Mouse (Mus musculus): ENCODE results near the gene Slc22a18. TPM values are rescaled to one million over a fixed set of nuclear protein-coding genes. Genes with fewer than 3 reads are reported as not detected.
A peak's percentile ranks its signal among the peaks of the same experiment; 100 is the strongest.

The Slc22a18 gene
- polyA plus RNA-seq, 1 experiment from 2014 or later = 0.27 TPM

GRCm38 (mm10) chr7:143445651-143446460 is 27.7 kb upstream of the Slc22a18 start:
- H3K27me3 ChIP-seq = peaks cover 84% of the 10 kb centered on the region
- H3K4me1 ChIP-seq = peaks cover 46% of the 10 kb centered on the region

GRCm38 (mm10) chr7:143447130-143447529 is 26.4 kb upstream of the Slc22a18 start:
- H3K4me3 ChIP-seq (replicated peaks) = no peak overlapping the region
- 82% methylated on average over 2 of the region's 2 CpGs for WGBS
- no peaks in the 10 kb centered on the region for H3K9me3 ChIP-seq
- H3K27ac ChIP-seq = no peak overlapping the region
- H3K36me3 ChIP-seq (replicated peaks) = no peaks in the 10 kb centered on the region
- ATAC-seq (ENCODE audit: low FRiP score) = no peak
- no peak overlapping the region for H3K9ac ChIP-seq
- peaks cover 46% of the 10 kb centered on the region for H3K4me1 ChIP-seq
- H3K27me3 ChIP-seq = peaks cover 79% of the 10 kb centered on the region
- no peak overlapping the region for H3K4me2 ChIP-seq

More at GRCm38 (mm10) chr7:143445651-143446460, 27.7 kb upstream of the Slc22a18 start:
- H3K36me3 ChIP-seq (replicated peaks) = no peaks in the 10 kb centered on the region
- peak; percentile 69 for ATAC-seq (ENCODE audit: low FRiP score)
- WGBS = 4% methylated on average over 48 of the region's 53 CpGs
- H3K27ac ChIP-seq = peak overlapping the region; percentile 88
- H3K9ac ChIP-seq = peak overlapping the region; percentile 58
- peak overlapping the region; percentile 58 for H3K4me2 ChIP-seq
- H3K4me3 ChIP-seq (replicated peaks) = peak overlapping the region; percentile 36
- H3K9me3 ChIP-seq = no peaks in the 10 kb centered on the region

- H3K27me3 ChIP-seq = peaks cover 83% of the 10 kb centered on the region
- H3K9me3 ChIP-seq = peaks cover 26% of the 10 kb centered on the region
- peaks cover 18% of the 10 kb centered on the region for H3K4me1 ChIP-seq
- ATAC-seq (ENCODE audit: low FRiP score) = no peak
- H3K4me2 ChIP-seq = peak overlapping the region; percentile 56
- peak overlapping the region; percentile 70 for H3K9ac ChIP-seq
- WGBS = 15% methylated on average over 38 of the region's 38 CpGs
- H3K4me3 ChIP-seq (replicated peaks) = peak overlapping the region; percentile 55
- H3K27ac ChIP-seq = peak overlapping the region; percentile 70; the same call in 1 of the 2 replicates
- no peaks in the 10 kb centered on the region for H3K36me3 ChIP-seq (replicated peaks)
These were observed 14.6 kb upstream of the Slc22a18 start for GRCm38 (mm10) chr7:143458963-143459331.

GRCm38 (mm10) chr7:143459332-143460211 is 14.0 kb upstream of the Slc22a18 start:
- H3K27me3 ChIP-seq = peaks cover 85% of the 10 kb centered on the region
- no peaks in the 10 kb centered on the region for H3K36me3 ChIP-seq (replicated peaks)
- peak overlapping the region; percentile 70 for H3K9ac ChIP-seq
- no peak for ATAC-seq (ENCODE audit: low FRiP score)
- H3K4me1 ChIP-seq = peaks cover 21% of the 10 kb centered on the region
- 39% methylated on average over 94 of the region's 100 CpGs for WGBS
- H3K9me3 ChIP-seq = peaks cover 26% of the 10 kb centered on the region
- peak overlapping the region; percentile 56 for H3K4me2 ChIP-seq
- H3K4me3 ChIP-seq (replicated peaks) = peak overlapping the region; percentile 55
- peak overlapping the region; percentile 70 for H3K27ac ChIP-seq

DNA sequence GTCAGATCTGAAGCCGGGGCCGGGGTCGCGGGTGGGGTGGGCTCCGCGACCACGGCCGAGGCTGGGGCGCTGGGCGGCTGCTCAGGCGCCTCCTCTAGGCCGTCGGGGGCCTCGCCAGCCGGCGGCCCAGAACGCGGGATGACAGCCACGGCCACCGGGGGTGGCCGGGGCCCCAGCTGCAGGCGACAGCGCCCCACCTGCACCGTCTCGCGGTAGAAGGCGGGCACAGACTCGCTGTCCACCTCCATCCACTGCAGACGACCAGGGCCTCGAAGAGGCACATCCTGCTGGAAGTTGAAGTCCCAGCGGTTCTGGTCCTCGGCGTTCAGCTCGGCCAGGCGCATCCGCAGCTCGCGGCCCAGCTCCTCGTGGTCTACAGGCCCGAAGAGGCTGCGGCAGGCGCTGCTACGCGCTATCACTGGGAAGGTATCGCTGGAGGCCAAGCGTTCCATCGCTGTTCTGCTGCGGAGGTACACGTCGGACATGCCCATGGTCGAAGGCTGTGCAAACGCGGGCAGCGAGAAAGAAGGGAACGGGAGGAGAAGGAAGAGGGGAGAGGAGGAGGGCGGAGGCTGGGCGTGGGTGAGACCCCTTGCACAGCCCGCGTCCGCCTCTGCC is 13.2 kb upstream of the Slc22a18 start:
- Histone ChIP-seq H3K4me2 (peak overlapping the region; percentile 56), H3K4me3 (replicated peaks) (peak overlapping the region; percentile 55), H3K9ac (peak overlapping the region; percentile 70), H3K9me3 (peaks cover 26% of the 10 kb centered on the region), H3K27ac (peak overlapping the region; percentile 70), H3K27me3 (peaks cover 87% of the 10 kb centered on the region), H3K36me3 (replicated peaks) (no peaks in the 10 kb centered on the region), H3K4me1 (peaks cover 29% of the 10 kb centered on the region)
- 45% methylated on average over 59 of the region's 60 CpGs for WGBS
- no peak; the same call in 1 of the 2 replicates for ATAC-seq (ENCODE audit: low FRiP score)

DNA sequence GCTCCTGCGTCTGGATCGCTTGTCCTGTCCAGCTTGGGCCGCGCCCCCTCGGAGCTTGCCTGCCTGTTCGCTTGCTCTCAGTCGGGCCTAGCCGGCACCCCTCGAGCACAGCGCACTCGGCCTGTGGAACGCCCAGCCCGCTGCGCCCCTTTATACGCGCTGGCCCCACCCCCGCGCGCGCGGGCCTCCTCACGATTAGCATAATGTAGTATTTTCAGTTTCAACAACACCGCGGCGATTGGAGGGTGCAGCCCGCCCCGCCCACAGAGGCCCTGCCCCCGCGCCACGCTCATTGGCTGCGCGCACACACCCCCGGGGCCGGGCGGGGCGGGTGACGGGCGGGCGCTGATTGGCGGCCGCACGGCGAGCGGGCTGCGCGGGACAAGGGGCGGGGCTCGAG is 12.7 kb upstream of the Slc22a18 start, which contains the start of gene Cdkn1c:
Cdkn1c (minus strand) TSS at position 177 of the 400 bp plus-strand sequence.
- ATAC-seq (ENCODE audit: low FRiP score) = peak; percentile 88
- Histone ChIP-seq H3K36me3 (replicated peaks) (no peaks in the 10 kb centered on the region), H3K27ac (peak within 1 kb of the TSS; percentile 70), H3K9me3 (peaks cover 26% of the 10 kb centered on the region), H3K4me3 (replicated peaks) (peak within 1 kb of the TSS; percentile 55), H3K9ac (peak within 1 kb of the TSS; percentile 70), H3K4me2 (peak within 1 kb of the TSS; percentile 56), H3K4me1 (peaks cover 30% of the 10 kb centered on the region), H3K27me3 (peaks cover 88% of the 10 kb centered on the region)
- 30% methylated on average over 48 of the region's 48 CpGs for whole genome bisulfite sequencing

DNA sequence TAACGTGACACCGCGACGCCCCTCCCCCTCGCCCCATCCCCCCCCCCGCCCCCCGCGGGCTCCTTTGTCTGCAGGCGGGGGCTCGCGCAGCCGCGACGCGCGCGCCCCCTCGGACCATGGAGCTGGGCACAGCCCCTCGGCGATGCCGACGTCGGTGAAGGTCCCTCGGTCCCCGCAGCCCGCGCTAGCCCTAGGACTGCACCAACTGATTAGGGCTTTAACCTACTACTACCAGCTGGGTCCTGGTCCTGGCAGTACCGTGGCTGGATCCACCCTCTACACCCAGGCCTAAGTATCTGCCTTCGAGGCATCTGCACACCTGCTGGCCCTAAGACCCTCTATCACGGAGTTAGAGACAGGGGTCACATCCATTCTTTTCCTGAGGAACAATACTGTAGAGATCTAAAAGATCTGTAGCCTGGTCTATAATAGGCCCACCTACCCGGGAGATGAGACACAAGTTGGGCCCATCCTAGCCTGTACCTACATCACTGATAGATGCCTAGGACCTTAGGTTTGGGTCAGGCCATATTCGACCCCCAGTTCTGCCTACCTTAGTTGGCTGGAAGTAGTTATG is 12.2 kb upstream of the Slc22a18 start:
- Histone ChIP-seq H3K36me3 (replicated peaks) (no peaks in the 10 kb centered on the region), H3K4me2 (peak overlapping the region; percentile 42), H3K27ac (peak overlapping the region; percentile 54; the same call in 1 of the 2 replicates), H3K9ac (no peak overlapping the region), H3K4me1 (peaks cover 34% of the 10 kb centered on the region), H3K9me3 (peaks cover 26% of the 10 kb centered on the region), H3K4me3 (replicated peaks) (peak overlapping the region; percentile 24), H3K27me3 (peaks cover 88% of the 10 kb centered on the region)
- WGBS = 39% methylated on average over 19 of the region's 32 CpGs
- peak; percentile 68 for ATAC-seq (ENCODE audit: low FRiP score)

DNA sequence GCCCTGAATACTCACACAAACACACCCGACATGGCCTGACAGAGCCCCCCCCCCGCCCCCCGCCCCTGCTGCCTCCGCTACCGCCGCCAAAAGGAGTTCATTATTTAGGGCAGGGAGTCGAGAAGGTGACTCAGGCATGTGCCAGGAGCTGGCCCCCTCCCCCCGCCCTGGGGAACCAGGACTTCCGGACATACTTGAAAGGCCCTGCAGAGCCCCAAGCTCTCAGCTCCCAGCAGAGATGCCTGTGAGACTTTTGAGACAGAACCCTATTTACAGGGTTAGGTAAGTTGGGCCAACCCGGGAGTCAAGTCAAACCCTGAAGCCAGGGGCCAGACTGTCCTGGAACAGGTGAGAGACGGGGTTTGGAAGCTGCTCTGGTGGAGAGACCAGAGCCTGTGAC is 11.6 kb upstream of the Slc22a18 start:
- Histone ChIP-seq H3K4me3 (replicated peaks) (no peak overlapping the region), H3K27me3 (peaks cover 83% of the 10 kb centered on the region), H3K4me1 (peaks cover 39% of the 10 kb centered on the region), H3K36me3 (replicated peaks) (no peaks in the 10 kb centered on the region), H3K4me2 (no peak overlapping the region), H3K9ac (no peak overlapping the region), H3K27ac (no peak overlapping the region), H3K9me3 (peaks cover 26% of the 10 kb centered on the region)
- no peak for ATAC-seq (ENCODE audit: low FRiP score)
- WGBS = 40% methylated on average over 11 of the region's 11 CpGs

GRCm38 (mm10) chr7:143462516-143462915 is 11.0 kb upstream of the Slc22a18 start:
- peaks cover 80% of the 10 kb centered on the region for H3K27me3 ChIP-seq
- H3K4me1 ChIP-seq = peaks cover 45% of the 10 kb centered on the region
- no peak overlapping the region for H3K4me3 ChIP-seq (replicated peaks)
- no peak for ATAC-seq (ENCODE audit: low FRiP score)
- H3K4me2 ChIP-seq = no peak overlapping the region
- peaks cover 26% of the 10 kb centered on the region for H3K9me3 ChIP-seq
- 81% methylated on average over 5 of the region's 5 CpGs for WGBS
- no peak overlapping the region for H3K9ac ChIP-seq
- no peaks in the 10 kb centered on the region for H3K36me3 ChIP-seq (replicated peaks)
- no peak overlapping the region for H3K27ac ChIP-seq

DNA sequence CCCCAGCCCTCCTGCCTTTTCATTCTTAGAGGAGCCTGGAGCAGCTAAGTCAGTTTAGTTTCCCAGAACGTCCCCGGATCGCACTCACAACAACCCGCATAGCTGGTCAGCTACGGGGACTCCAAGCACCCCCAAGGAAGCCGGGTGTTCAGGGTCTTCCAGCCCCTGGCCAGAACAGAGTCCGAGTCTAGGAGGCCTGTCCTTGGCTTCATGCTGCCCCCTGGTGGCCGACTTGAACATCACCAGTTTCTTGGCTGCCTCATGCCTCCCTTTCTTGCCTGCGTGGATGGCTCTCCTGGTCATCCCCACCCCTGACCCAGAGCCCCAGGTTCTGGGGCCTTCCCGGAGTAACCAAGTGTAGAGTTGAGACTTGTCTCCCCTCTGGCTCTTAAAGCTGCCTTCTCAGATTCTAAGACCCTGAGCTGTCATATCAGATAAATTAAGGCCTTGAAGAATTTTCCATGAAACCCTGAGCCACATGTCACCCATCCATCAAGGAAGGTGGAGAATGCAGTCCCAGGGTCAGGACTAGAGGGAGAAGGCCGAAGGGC is 9.6 kb upstream of the Slc22a18 start:
- Histone ChIP-seq H3K9ac (no peak overlapping the region), H3K4me1 (peaks cover 54% of the 10 kb centered on the region), H3K27me3 (peaks cover 78% of the 10 kb centered on the region), H3K4me2 (no peak overlapping the region), H3K27ac (no peak overlapping the region), H3K36me3 (replicated peaks) (no peaks in the 10 kb centered on the region), H3K4me3 (replicated peaks) (no peak overlapping the region), H3K9me3 (peaks cover 24% of the 10 kb centered on the region)
- ATAC-seq (ENCODE audit: low FRiP score) = no peak
- WGBS = 39% methylated on average over 11 of the region's 11 CpGs

DNA sequence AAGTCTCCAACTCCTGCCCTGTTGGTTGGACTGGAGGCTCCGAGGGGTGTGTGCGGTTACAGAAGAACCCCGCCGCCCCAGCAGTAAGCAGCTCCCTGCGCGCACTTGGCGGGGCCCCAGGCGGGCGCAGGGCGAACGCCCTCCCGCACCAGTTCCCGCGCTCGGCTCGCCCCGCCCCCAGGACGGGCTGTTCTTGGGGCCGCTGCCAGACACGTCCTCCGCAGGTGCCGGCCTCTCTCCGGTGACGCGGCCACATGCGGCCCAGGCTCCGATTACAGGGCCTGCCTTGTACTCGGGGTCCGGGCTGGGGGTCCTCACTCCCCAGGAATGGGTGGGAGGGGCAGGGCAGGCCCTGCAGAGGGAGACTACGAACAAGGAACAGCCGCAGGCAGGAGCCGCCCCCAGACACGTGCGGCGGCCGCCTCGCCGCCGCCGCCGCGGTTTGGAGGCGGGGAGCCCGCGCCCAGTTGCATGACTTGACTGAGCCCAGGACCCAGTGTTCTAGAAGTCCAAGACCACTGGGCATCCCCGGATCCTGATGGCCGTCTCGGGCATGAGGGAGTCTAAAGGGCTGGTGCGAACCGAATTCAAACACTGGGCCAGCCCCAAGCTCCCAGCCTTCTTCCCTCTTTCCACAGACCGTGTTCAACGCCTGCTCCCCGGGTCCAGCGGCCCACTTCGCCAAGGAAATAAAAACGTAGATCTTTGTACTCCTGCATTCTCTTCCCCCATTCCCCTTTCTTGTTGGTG is 8.6 kb upstream of the Slc22a18 start:
- Histone ChIP-seq H3K9me3 (peaks cover 13% of the 10 kb centered on the region), H3K4me1 (peaks cover 60% of the 10 kb centered on the region), H3K4me3 (replicated peaks) (peak overlapping the region; percentile 34), H3K9ac (peak overlapping the region; percentile 44), H3K36me3 (replicated peaks) (no peaks in the 10 kb centered on the region), H3K27me3 (peaks cover 78% of the 10 kb centered on the region), H3K27ac (no peak overlapping the region), H3K4me2 (peak overlapping the region; percentile 60)
- WGBS = 17% methylated on average over 56 of the region's 56 CpGs
- no peak for ATAC-seq (ENCODE audit: low FRiP score)
